10 mouse cellular contexts compared by ENCODE assay signal in the genomic region with DNA sequence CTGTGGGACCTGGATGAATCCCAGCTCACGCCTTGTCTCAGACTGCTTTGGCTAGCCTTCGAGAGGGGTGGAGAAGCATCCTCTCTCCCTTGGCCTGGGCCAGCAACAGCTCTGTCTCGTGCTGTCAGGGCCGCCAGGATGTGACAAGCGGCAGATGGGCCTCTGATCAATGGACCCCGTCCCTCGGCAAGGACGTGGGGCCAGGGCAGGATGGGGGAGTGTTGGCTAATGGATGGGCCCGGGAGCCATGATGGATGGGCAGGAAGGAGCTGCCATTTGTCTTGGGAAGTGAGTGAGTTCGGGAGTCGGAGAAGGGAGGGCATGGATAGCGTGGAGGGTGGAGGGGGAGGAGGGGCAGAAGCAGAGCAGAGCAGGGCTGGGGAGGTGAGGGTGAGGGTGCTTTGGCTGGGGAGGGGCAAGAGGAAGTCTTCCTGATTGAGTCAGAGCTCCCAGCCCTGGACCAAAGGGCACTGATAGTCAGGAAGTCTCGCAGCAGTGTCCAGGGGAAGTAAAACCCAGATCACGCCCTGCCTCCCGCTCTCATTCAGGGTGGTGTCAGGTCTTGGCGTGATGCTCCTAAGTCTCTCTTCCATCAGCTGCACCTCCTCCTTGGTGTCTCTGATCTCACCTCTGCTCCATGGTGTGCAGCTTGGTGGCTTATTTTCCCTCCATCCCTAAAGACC.
DNase-seq lines count a peak whose midpoint lies in the region; ATAC-seq and TF ChIP-seq lines count a peak whose summit lies in the region.
"Had no signal": no experiment of that assay in that cellular context is flagged by ENCODE, and none has a peak within 500 bp of the region (broad histone marks: within the 10 kb centered on the region; RNA-seq: fewer than 3 reads in every experiment).

No protein-coding gene starts in this region.

- TF ChIP-seq EP300 in heart, adult 2 months (IDR thresholded peaks at IDR 0.05; ENCODE audit: insufficient read depth, low read depth, low read length): no peak

- H3K4me3 ChIP-seq in heart, embryonic 11.5 days (ENCODE audit: low read depth, low read length): no peak overlapping the region
- no peak overlapping the region for H3K4me3 ChIP-seq in heart, adult 2 months
- H3K4me3 ChIP-seq in lung, embryonic 16.5 days (ENCODE audit: low read length): no peak overlapping the region
- no peak overlapping the region for H3K4me3 ChIP-seq in lung, adult 2 months (replicated peaks; ENCODE audit: extremely low read depth, low read depth, low read length)
- no peak overlapping the region for H3K4me3 ChIP-seq in stomach, embryonic 16.5 days (replicated peaks; ENCODE audit: low read length)
- H3K4me3 ChIP-seq: midbrain, embryonic 12.5 days had no signal

- no peak overlapping the region for H3K4me2 ChIP-seq in heart, embryonic 11.5 days
- no peak overlapping the region for H3K4me2 ChIP-seq in lung, embryonic 16.5 days (ENCODE audit: low read depth, low read length)
- no peak overlapping the region for H3K4me2 ChIP-seq in stomach, embryonic 16.5 days (ENCODE audit: low read depth, low read length)
- H3K4me2 ChIP-seq: midbrain, embryonic 12.5 days had no signal

- no peaks in the 10 kb centered on the region for H3K27me3 ChIP-seq in heart, embryonic 11.5 days (ENCODE audit: control insufficient read depth, insufficient read depth, low read length)
- H3K27me3 ChIP-seq in heart, adult 2 months (ENCODE audit: control insufficient read depth, insufficient read depth, low read length): no peaks in the 10 kb centered on the region
- no peaks in the 10 kb centered on the region for H3K27me3 ChIP-seq in lung, embryonic 16.5 days (ENCODE audit: control insufficient read depth, insufficient read depth, low read depth, low read length)
- no peaks in the 10 kb centered on the region for H3K27me3 ChIP-seq in stomach, embryonic 16.5 days (ENCODE audit: control insufficient read depth, insufficient read depth, low read length)
- H3K27me3 ChIP-seq: midbrain, embryonic 12.5 days had no signal

- ATAC-seq in heart, embryonic 11.5 days (replicated peaks; ENCODE audit: insufficient number of reproducible peaks, low FRiP score, low TSS enrichment): 0 out of 2 replicates have a peak, but pooled peaks have one; percentile 49
- ATAC-seq in lung, embryonic 16.5 days (ENCODE audit: low read depth): peak; percentile 79
- peak; percentile 62; the same call in 1 of the 2 replicates for ATAC-seq in stomach, embryonic 16.5 days (ENCODE audit: insufficient read depth, low FRiP score)
- ATAC-seq in activated CD4-positive, CD25-positive, alpha-beta regulatory T cell, adult 4 months: no peak

- TF ChIP-seq POLR2A in heart, adult 2 months (IDR thresholded peaks at IDR 0.05; ENCODE audit: insufficient read depth, low read depth, low read length): no peak
- TF ChIP-seq POLR2A in lung, adult 2 months (IDR thresholded peaks at IDR 0.05; ENCODE audit: borderline replicate concordance, extremely low read depth, low read depth, low read length): no peak

- no peaks in the 10 kb centered on the region for H3K79me2 ChIP-seq in heart, adult 2 months (replicated peaks; ENCODE audit: control insufficient read depth, insufficient read depth, low read length)

- H3K4me1 ChIP-seq in heart, embryonic 11.5 days (ENCODE audit: control insufficient read depth, insufficient read depth, low read length): no peaks in the 10 kb centered on the region
- H3K4me1 ChIP-seq in heart, adult 2 months (ENCODE audit: control insufficient read depth, insufficient read depth, low read length): no peaks in the 10 kb centered on the region
- H3K4me1 ChIP-seq in lung, embryonic 16.5 days (replicated peaks; ENCODE audit: control insufficient read depth, insufficient read depth, low read length): no peaks in the 10 kb centered on the region
- peaks cover 5% of the 10 kb centered on the region; the same call in 1 of the 2 replicates for H3K4me1 ChIP-seq in lung, adult 2 months (ENCODE audit: control insufficient read depth, insufficient read depth, low read length)
- H3K4me1 ChIP-seq in stomach, embryonic 16.5 days (ENCODE audit: control insufficient read depth, insufficient read depth, low read length): no peaks in the 10 kb centered on the region
- H3K4me1 ChIP-seq: midbrain, embryonic 12.5 days had no signal

- intact Hi-C loops in heart, adult 2 months (cut with DNase I): no loop called here

- H3K9me3 ChIP-seq in heart, embryonic 11.5 days (replicated peaks; ENCODE audit: control insufficient read depth, low read length): no peaks in the 10 kb centered on the region
- H3K9me3 ChIP-seq in lung, embryonic 16.5 days (ENCODE audit: control insufficient read depth, low read length): no peaks in the 10 kb centered on the region
- no peaks in the 10 kb centered on the region for H3K9me3 ChIP-seq in stomach, embryonic 16.5 days (replicated peaks; ENCODE audit: control insufficient read depth, low read length)
- H3K9me3 ChIP-seq: midbrain, embryonic 12.5 days had no signal

- DNase-seq in heart, adult 2 months: no peak
- DNase-seq in lung, adult 2 months: no peak
- peak; percentile 3 to 4 for DNase-seq in kidney, postnatal 36 days
- no peak for DNase-seq in MN1 (ENCODE audit: low spot score)
- DNase-seq: heart, postnatal 36 days had no signal

- no peak overlapping the region for H3K9ac ChIP-seq in heart, embryonic 11.5 days (ENCODE audit: low read depth, low read length)
- no peak overlapping the region for H3K9ac ChIP-seq in heart, adult 2 months (ENCODE audit: low read depth, low read length)
- no peak overlapping the region for H3K9ac ChIP-seq in lung, embryonic 16.5 days (ENCODE audit: low read length)
- H3K9ac ChIP-seq in stomach, embryonic 16.5 days (ENCODE audit: low read length): no peak overlapping the region
- H3K9ac ChIP-seq: midbrain, embryonic 12.5 days had no signal

- H3K27ac ChIP-seq in heart, embryonic 11.5 days (ENCODE audit: low read depth, low read length): no peak overlapping the region
- no peak overlapping the region for H3K27ac ChIP-seq in heart, adult 2 months
- H3K27ac ChIP-seq in lung, embryonic 16.5 days (ENCODE audit: low read length): no peak overlapping the region
- no peak overlapping the region for H3K27ac ChIP-seq in stomach, embryonic 16.5 days (ENCODE audit: low read length)
- H3K27ac ChIP-seq: midbrain, embryonic 12.5 days had no signal

- H3K36me3 ChIP-seq in heart, embryonic 11.5 days (ENCODE audit: control insufficient read depth, insufficient read depth, low read length): no peaks in the 10 kb centered on the region
- no peaks in the 10 kb centered on the region for H3K36me3 ChIP-seq in heart, adult 2 months (ENCODE audit: control insufficient read depth, insufficient read depth, low read length)
- H3K36me3 ChIP-seq in lung, embryonic 16.5 days (ENCODE audit: control insufficient read depth, insufficient read depth, low read length): no peaks in the 10 kb centered on the region
- H3K36me3 ChIP-seq in stomach, embryonic 16.5 days (ENCODE audit: control insufficient read depth, insufficient read depth, low read length): no peaks in the 10 kb centered on the region
- H3K36me3 ChIP-seq: midbrain, embryonic 12.5 days had no signal

- TF ChIP-seq CTCF in heart, adult 2 months (IDR thresholded peaks at IDR 0.05): no peak
- no peak for TF ChIP-seq CTCF in lung, adult 2 months (IDR thresholded peaks at IDR 0.05; ENCODE audit: insufficient read depth, low read length)

- 32% methylated on average over 16 of the region's 16 CpGs for WGBS in heart, embryonic 11.5 days (ENCODE audit: insufficient replicate concordance)
- 35% methylated on average over 16 of the region's 16 CpGs for WGBS in heart, adult 2 months
- 17% methylated on average over 16 of the region's 16 CpGs for WGBS in lung, embryonic 16.5 days
- 16% methylated on average over 16 of the region's 16 CpGs for WGBS in lung, adult 2 months
- 21% methylated on average over 16 of the region's 16 CpGs for WGBS in stomach, embryonic 16.5 days

Comparison
In these comparisons a context has a peak if more than half of its experiments do, and no peak if none do; other contexts are left out.
1. DNase-seq: peak in kidney, postnatal 36 days (2 of 2); none in heart, adult 2 months (0 of 2), lung, adult 2 months (single experiment) and MN1 (single experiment).